Mouse (Mus musculus): ENCODE data around the gene Gjd3.

The Gjd3 gene

DNA sequence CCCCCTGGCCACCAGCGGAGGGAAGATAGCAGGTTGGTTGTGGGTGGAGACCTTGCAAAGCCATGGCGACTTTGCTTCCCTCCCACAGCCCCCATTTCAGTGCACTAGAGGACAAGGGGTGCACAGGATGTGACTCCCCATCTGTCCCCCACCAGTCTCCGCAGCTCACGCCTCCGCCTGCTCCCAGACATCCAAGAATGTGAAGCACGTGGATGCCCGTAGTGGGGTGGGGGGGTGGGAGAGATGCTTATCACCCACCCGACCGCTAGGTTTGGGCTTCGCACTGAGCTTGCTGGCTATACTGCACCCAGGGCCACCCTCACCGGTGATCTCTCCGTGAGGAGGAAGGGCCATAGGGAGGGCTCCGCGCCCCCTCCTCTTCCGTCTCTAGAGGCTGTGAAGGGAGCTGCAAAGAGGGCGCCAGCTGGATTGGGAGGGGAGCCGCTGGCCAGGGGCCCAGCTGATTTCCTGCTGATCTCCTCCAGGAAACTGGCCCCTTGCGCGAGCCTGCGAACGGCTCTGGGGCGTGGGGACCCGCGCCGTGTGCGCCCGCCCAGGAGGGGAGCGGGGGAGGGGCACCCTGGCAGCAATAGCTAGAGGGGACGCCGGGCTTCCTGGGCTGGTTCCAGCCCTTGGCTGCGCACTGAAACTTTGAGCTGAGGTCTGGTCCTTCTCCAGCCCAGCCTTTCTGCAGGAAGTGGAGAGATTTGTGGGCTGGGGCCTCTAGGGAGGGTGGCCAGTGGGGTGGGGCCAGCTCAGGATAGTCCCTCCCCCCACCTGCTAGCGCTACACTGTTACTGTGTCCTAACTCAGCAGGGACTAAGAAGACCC, 19.4 kb downstream of the Gjd3 start:
- peak; percentile 66 for DNase-seq (ENCODE audit: low read depth, low spot score)

GRCm38 (mm10) chr11:98962421-98963095, 20.3 kb downstream of the Gjd3 start:
- no peak for DNase-seq (ENCODE audit: low read depth, low spot score)

GRCm38 (mm10) chr11:98961766-98962165, 21.1 kb downstream of the Gjd3 start:
- no peak for DNase-seq (ENCODE audit: low read depth, low spot score)

- no peak for DNase-seq (ENCODE audit: low read depth, low spot score)
Measured at GRCm38 (mm10) chr11:98961051-98961592, 21.7 kb downstream of the Gjd3 start.

DNA sequence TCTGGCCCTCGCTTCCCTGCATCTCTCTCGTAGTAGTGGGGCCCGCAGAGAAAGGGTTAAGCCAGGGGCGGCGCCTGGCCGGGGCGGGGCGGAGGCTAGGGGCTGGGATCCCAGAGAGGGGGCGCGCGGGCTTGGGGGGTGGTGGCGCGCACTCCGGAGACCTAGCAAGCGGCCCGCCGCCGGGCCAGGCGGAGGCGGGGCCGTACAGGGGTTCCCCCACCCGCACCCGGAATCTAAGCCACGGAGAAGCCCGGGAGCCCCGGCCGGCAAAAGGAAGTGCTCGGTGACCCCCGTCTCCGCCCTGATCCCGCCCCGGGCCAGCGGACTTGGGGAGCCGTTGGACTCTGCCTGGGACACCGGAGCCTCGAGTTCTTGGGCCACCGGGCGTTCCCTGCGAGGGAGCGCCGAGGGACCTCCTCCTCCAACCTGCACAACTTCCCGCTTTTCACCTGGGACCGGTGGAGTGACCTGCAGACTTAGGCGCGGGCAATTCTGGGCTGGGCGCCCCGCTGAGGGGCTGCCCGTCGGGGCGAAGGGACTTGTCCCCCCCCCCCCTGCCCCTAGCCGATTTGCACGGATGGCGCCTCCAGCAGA, 22.4 kb downstream of the Gjd3 start:
- no peak for DNase-seq (ENCODE audit: low read depth, low spot score)

DNA sequence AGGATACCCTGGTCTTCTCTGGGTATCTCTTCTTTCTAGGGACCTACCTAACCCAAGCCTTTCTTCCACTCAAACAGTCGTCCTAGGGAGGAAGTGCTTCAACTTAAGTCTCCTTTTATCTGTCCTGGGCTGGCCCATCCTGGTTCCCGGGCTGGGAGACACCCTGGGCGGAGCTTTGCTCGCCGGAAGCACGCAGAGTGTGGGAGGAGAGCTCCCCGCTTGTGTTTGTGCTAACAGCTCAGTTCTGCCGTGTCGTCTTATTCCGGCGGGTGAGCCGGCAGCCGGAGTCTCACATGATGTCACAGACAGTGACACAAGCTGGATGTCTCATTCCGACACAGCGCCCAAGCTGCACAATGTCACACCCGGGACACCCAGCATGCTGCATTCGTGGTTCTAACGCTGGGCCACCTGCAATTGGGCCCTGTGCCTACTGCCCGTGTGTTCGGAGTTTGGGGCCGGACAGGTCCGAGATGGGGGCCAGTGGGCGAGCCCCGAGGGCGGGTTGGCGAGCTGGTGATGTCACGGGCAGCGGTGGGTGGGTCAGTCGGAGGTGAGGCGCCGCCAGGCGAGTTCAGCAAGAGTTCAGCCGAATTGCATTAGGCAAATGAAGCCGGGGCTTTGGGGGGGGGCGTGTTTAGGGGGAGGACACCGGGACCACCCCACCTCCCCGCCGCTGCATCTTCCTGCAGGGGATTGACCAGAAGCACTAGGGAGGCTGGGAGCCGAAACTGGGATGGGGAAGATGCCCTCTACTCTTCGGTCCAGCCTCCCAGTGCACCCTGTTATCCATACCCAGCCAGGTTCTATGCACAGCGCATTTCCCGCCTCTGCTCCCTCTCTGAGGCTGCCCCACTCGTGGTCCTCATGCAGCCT, 23.1 kb downstream of the Gjd3 start:
- no peak for DNase-seq (ENCODE audit: low read depth, low spot score)

- DNase-seq (ENCODE audit: low read depth, low spot score) = no peak
Measured at GRCm38 (mm10) chr11:98956340-98956739, 26.5 kb downstream of the Gjd3 start.

- DNase-seq (ENCODE audit: low read depth, low spot score) = no peak
Measured at GRCm38 (mm10) chr11:98955707-98956235, 27.0 kb downstream of the Gjd3 start.

GRCm38 (mm10) chr11:98954801-98955706, 27.8 kb downstream of the Gjd3 start:
- no peak for DNase-seq (ENCODE audit: low read depth, low spot score)

DNA sequence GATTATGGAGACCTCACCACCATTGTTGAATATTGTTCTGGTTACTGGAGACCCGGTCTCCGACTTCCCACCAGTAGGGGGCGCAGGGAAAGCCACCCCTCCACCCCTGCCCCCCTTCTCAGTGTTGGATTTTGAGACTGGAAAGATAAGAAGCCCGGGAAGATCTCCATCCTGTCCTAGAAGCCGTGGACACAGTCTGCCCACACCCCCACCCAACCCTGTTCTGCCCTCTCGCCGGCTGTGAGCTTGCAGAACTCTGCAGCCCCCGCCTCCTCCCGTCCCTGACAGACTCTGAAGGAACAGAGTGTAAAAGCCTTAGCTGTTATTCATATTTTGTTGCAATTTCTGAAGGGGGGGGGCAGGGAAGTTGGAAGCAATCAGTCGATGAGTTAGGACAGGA, 28.4 kb downstream of the Gjd3 start:
- DNase-seq (ENCODE audit: low read depth, low spot score) = peak; percentile 66

GRCm38 (mm10) chr11:98953835-98954320, 28.9 kb downstream of the Gjd3 start:
- DNase-seq (ENCODE audit: low read depth, low spot score) = no peak

GRCm38 (mm10) chr11:98953361-98953760, 29.5 kb downstream of the Gjd3 start:
- no peak for DNase-seq (ENCODE audit: low read depth, low spot score)

- DNase-seq (ENCODE audit: low read depth, low spot score) = no peak
Measured at GRCm38 (mm10) chr11:98952736-98953135, 30.1 kb downstream of the Gjd3 start.

DNA sequence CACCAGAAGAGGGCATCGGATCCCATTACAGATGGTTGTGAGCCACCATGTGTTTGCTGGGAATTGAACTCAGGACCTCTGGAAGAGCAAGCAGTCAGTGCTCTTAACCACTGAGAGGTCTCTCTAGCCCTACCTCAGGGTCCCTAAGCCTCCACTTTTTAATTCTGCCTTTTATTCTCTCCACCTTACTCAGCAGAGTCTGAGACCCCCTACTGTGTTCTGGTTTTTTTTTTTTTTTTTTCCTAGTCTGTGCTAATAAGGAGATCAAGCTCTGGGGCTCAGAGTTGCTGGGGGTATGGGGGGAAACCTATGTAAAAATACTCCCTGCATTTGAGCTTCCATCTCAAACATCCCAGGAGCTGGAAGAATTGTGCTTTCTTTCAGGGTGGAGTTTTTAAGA, 30.7 kb downstream of the Gjd3 start:
- DNase-seq (ENCODE audit: low read depth, low spot score) = no peak

DNA sequence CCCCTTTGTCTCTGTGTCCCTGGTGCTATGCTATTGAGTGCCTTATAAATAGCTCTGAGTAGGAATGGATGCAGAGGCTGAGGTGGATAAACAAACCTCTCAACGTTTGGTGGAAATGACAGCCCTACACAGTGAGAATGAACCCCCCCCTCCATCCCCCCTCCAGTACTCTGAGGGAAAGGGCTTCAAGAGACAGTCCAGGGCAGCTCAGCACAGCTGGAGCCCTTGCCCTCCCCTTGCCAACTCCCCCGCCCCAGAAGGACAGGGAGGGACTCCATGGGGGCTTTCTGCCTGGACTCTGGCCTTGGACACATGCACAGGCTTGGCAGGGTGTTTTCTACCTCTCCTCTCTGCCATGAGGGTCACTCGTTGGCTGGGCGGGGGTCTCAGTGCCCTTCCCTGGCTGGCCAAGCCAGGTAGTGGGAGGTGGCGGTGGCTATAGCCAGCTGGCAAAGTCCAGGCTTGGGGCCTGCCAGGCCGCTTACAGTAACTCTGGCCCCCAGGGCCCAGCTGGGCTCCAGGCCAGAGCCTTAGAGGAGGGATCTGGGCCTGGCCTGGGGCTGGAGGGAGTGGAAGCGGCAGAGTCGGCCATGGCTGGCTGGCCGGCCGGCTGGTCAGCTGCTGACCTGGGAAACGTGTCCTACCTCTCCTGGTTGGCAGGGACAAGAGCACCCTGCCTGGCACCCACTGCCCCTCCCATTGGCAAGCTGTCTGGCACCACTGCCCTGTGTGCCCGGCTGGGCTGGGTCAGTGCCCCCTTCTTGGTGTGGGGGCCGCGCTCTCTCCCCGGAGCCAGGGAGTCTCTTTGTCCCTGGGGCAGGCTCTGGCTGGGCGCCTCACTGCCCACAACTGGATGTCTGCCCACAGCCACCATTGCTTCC, 31.6 kb downstream of the Gjd3 start:
- DNase-seq (ENCODE audit: low read depth, low spot score) = no peak

- DNase-seq (ENCODE audit: low read depth, low spot score) = no peak
Measured at GRCm38 (mm10) chr11:98950484-98950883, 32.3 kb downstream of the Gjd3 start.

DNA sequence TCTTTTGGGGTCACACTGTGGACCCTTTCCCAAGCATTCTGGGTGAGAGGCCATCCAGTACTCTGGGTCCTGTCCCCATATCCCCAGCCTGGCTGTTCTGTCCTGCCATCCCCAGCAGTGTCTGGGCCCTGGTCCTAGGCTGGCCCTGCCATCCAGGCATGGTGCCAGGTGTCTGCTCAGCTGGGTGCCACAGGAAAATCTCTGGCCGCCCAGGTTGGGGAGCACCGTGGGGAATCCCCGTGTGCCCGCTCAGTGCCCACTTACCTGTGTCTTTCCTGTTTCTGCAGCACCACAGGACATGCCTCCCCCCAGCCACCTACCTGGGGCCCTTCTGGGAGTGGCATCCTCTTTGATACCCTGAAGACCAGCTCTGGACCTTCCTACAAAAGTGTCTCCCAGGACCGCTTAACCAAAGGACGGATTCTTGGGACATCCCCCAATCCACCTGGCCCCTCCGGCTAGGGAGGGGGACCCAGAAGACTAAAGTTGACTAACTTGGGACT, 32.8 kb downstream of the Gjd3 start:
- DNase-seq (ENCODE audit: low read depth, low spot score) = no peak

GRCm38 (mm10) chr11:98949242-98949957, 33.4 kb downstream of the Gjd3 start:
- no peak for DNase-seq (ENCODE audit: low read depth, low spot score)
